11 mouse cellular contexts compared by ENCODE assay signal in the genomic region with DNA sequence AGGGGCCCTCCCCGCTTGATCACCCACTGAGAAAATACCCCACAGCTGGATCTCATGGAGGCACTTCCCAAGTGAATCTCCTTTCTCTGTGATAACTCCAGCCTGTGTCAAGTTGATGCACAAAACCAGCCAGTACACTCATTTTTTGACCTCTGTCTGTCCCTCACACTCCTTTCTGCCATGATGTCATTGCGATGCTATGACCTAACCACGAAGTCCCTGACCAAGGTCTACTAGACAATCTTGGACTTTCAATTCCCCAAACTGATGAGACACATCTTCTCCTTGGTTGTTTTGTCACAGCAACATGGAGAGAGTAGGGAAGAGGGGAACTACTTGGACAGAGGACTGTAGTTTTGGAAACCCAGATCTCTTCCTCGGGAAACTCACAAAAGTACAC.
"Had no signal": no experiment of that assay in that cellular context is flagged by ENCODE, and none has a peak within 500 bp of the region (broad histone marks: within the 10 kb centered on the region; RNA-seq: fewer than 3 reads in every experiment).

No protein-coding gene starts in this region.

- DNase-seq: kidney, adult 2 months; kidney, postnatal 10 days; kidney, postnatal 36 days; layer of hippocampus, postnatal 36 days; liver, embryonic 13.5 days; lung, adult 2 months; lung, postnatal 14 days; midbrain, embryonic 14.5 days; right cerebral cortex, postnatal 25 days; spleen, adult 18-20 months; thymus, postnatal 36 days had no signal
